ENCODE assay signal across 26 mouse cellular contexts in the genomic region with DNA sequence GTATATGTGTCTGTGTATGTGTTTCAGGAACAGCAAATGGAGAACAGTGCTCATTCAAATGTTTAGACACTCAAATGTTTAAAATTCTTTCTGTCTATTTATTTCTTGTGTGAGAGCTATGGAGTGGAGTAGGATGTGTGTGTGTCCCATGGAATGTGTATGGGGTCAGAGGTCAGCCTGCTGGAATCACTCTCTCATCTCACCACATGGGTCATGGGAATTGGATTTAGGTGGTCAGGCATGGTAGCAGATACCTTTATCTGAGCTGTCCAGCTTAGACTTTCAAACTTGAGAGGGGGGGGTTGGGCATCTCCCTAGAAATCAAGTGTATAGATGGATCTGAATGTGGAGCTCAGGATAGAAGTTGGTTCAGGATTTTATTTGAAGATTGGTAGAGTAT. TPM values are rescaled to one million over a fixed set of nuclear protein-coding genes. Genes with fewer than 3 reads are reported as not detected.
A peak's percentile ranks its signal among the peaks of the same experiment; 100 is the strongest.
DNase-seq lines count a peak whose midpoint lies in the region; ATAC-seq and TF ChIP-seq lines count a peak whose summit lies in the region.
"Had no signal": no experiment of that assay in that cellular context is flagged by ENCODE, and none has a peak within 500 bp of the region (broad histone marks: within the 10 kb centered on the region; RNA-seq: fewer than 3 reads in every experiment).

No protein-coding gene starts in this region.

- H3K27me3 ChIP-seq in kidney, postnatal 0 days (ENCODE audit: insufficient read depth, low read length) = no peaks in the 10 kb centered on the region
- no peaks in the 10 kb centered on the region for H3K27me3 ChIP-seq in kidney, embryonic 15.5 days
- H3K27me3 ChIP-seq in midbrain, embryonic 11.5 days (ENCODE audit: control insufficient read depth, insufficient read depth, low read length) = no peaks in the 10 kb centered on the region
- H3K27me3 ChIP-seq in midbrain, embryonic 10.5 days (ENCODE audit: low read depth, poor library complexity, severe bottlenecking) = no peaks in the 10 kb centered on the region
- H3K27me3 ChIP-seq: embryonic facial prominence, embryonic 13.5 days; forebrain, embryonic 13.5 days; hindbrain, embryonic 13.5 days; intestine, embryonic 15.5 days had no signal

- H3K27ac ChIP-seq in kidney, postnatal 0 days = no peak overlapping the region
- H3K27ac ChIP-seq in kidney, embryonic 15.5 days = no peak overlapping the region
- no peak overlapping the region for H3K27ac ChIP-seq in midbrain, embryonic 11.5 days (ENCODE audit: low read depth, low read length)
- H3K27ac ChIP-seq in midbrain, embryonic 10.5 days (replicated peaks) = no peak overlapping the region
- H3K27ac ChIP-seq: embryonic facial prominence, embryonic 10.5 days; embryonic facial prominence, embryonic 13.5 days; forebrain, embryonic 13.5 days; gastrocnemius, adult 2 months; hindbrain, embryonic 13.5 days; intestine, embryonic 15.5 days had no signal

- no peaks in the 10 kb centered on the region for H3K9me3 ChIP-seq in kidney, postnatal 0 days (replicated peaks; ENCODE audit: low read length)
- no peaks in the 10 kb centered on the region for H3K9me3 ChIP-seq in kidney, embryonic 15.5 days (replicated peaks)
- H3K9me3 ChIP-seq in midbrain, embryonic 11.5 days (ENCODE audit: control insufficient read depth, low read length) = no peaks in the 10 kb centered on the region
- no peaks in the 10 kb centered on the region for H3K9me3 ChIP-seq in midbrain, embryonic 10.5 days (replicated peaks)
- H3K9me3 ChIP-seq: embryonic facial prominence, embryonic 10.5 days; embryonic facial prominence, embryonic 13.5 days; forebrain, embryonic 13.5 days; hindbrain, embryonic 13.5 days; intestine, embryonic 15.5 days had no signal

- H3K4me2 ChIP-seq in kidney, postnatal 0 days (ENCODE audit: low read length) = no peak overlapping the region
- H3K4me2 ChIP-seq in kidney, embryonic 15.5 days = no peak overlapping the region
- no peak overlapping the region for H3K4me2 ChIP-seq in midbrain, embryonic 11.5 days
- H3K4me2 ChIP-seq: embryonic facial prominence, embryonic 13.5 days; forebrain, embryonic 13.5 days; heart, embryonic 11.5 days; hindbrain, embryonic 13.5 days; intestine, embryonic 15.5 days had no signal

- H3K9ac ChIP-seq in kidney, postnatal 0 days (ENCODE audit: low read depth, low read length) = no peak overlapping the region
- H3K9ac ChIP-seq in kidney, embryonic 15.5 days = no peak overlapping the region
- no peak overlapping the region for H3K9ac ChIP-seq in midbrain, embryonic 11.5 days (ENCODE audit: low read length)
- H3K9ac ChIP-seq: embryonic facial prominence, embryonic 13.5 days; forebrain, embryonic 13.5 days; forebrain, postnatal 0 days; hindbrain, embryonic 13.5 days; intestine, embryonic 15.5 days had no signal

- H3K4me1 ChIP-seq in kidney, postnatal 0 days (replicated peaks; ENCODE audit: insufficient read depth, low read length) = no peaks in the 10 kb centered on the region
- H3K4me1 ChIP-seq in kidney, embryonic 15.5 days = peaks cover 24% of the 10 kb centered on the region
- 0 out of 2 replicates have a peak, but pooled peaks cover 2% of the 10 kb centered on the region for H3K4me1 ChIP-seq in midbrain, embryonic 11.5 days (ENCODE audit: control insufficient read depth, insufficient read depth, low read length)
- H3K4me1 ChIP-seq in midbrain, embryonic 10.5 days = peaks cover 8% of the 10 kb centered on the region
- H3K4me1 ChIP-seq: hindbrain, embryonic 13.5 days had no signal

- H3K36me3 ChIP-seq in kidney, postnatal 0 days (ENCODE audit: insufficient read depth, low read length) = no peaks in the 10 kb centered on the region
- H3K36me3 ChIP-seq in kidney, embryonic 15.5 days = no peaks in the 10 kb centered on the region
- H3K36me3 ChIP-seq in midbrain, embryonic 11.5 days (ENCODE audit: control insufficient read depth, insufficient read depth, low read length) = no peaks in the 10 kb centered on the region
- no peaks in the 10 kb centered on the region for H3K36me3 ChIP-seq in midbrain, embryonic 10.5 days
- H3K36me3 ChIP-seq: embryonic facial prominence, embryonic 10.5 days; embryonic facial prominence, embryonic 13.5 days; hindbrain, embryonic 13.5 days; intestine, embryonic 15.5 days had no signal

- peak; percentile 31 for DNase-seq in kidney, postnatal 0 days (ENCODE audit: low spot score)
- DNase-seq in midbrain, embryonic 11.5 days (ENCODE audit: low spot score, missing footprints) = peak; percentile 81
- DNase-seq in midbrain, embryonic 10.5 days (ENCODE audit: low spot score) = no peak
- peak; percentile 57 for DNase-seq in yolk sac, embryonic 10.5 days (ENCODE audit: low spot score)
- DNase-seq in cerebellum, adult 9-10 months = no peak
- DNase-seq: adrenal gland, adult 8-10 months; adrenal gland, postnatal 25 days; cerebellum, adult 11-12 months; cerebellum, adult 8-10 months; cerebellum, postnatal 14 days; embryo, embryonic 11 days; forebrain, postnatal 0 days; gastrocnemius, adult 2 months; gastrocnemius, postnatal 14 days; heart, adult 11 months had no signal

- ATAC-seq in kidney, postnatal 0 days (replicated peaks; ENCODE audit: low FRiP score, low read depth) = no peak
- ATAC-seq in kidney, embryonic 15.5 days (replicated peaks; ENCODE audit: low FRiP score) = no peak
- ATAC-seq in midbrain, embryonic 11.5 days (ENCODE audit: low FRiP score) = no peak
- ATAC-seq: activated CD4-positive, CD25-positive, alpha-beta regulatory T cell, adult 4 months; CD4-positive, CD25-positive, alpha-beta regulatory T cell, adult 4 months; forebrain, embryonic 13.5 days; forebrain, postnatal 0 days; hindbrain, embryonic 16.5 days; intestine, embryonic 15.5 days had no signal

- H3K4me3 ChIP-seq in kidney, postnatal 0 days (replicated peaks; ENCODE audit: low read depth, low read length) = no peak overlapping the region
- no peak overlapping the region for H3K4me3 ChIP-seq in kidney, embryonic 15.5 days (replicated peaks)
- H3K4me3 ChIP-seq in midbrain, embryonic 11.5 days (ENCODE audit: low read depth, low read length) = no peak overlapping the region
- H3K4me3 ChIP-seq in midbrain, embryonic 10.5 days = no peak overlapping the region
- H3K4me3 ChIP-seq: embryonic facial prominence, embryonic 10.5 days; embryonic facial prominence, embryonic 13.5 days; erythroblast, embryonic 14.5 days; forebrain, embryonic 13.5 days; gastrocnemius, adult 2 months; hindbrain, embryonic 13.5 days; intestine, embryonic 15.5 days had no signal

- no peak for TF ChIP-seq CTCF in kidney, postnatal 0 days (IDR thresholded peaks at IDR 0.05; ENCODE audit: low read depth)

RNA-seq across cellular contexts. Expression of a gene that starts 38.8 kb away (rescaled TPM):
- polyA plus RNA-seq in kidney, postnatal 0 days (2015; fragmentation: Nextera tagmentation; extraction: Ambion mirVana) = 15.4 and 16.9 TPM in 2 replicates
- polyA plus RNA-seq in kidney, embryonic 15.5 days (2015; fragmentation: Nextera tagmentation; extraction: Ambion mirVana) = 25.1 and 26.6 TPM in 2 replicates
- polyA plus RNA-seq in midbrain, embryonic 11.5 days (2014; fragmentation: Nextera tagmentation; extraction: Ambion mirVana) = 31.2 and 32.6 TPM in 2 replicates
- polyA plus RNA-seq in midbrain, embryonic 10.5 days (2016; fragmentation: Nextera tagmentation; extraction: Ambion mirVana) = 28.7 and 28.9 TPM in 2 replicates

Comparison
In these comparisons a context has a peak if more than half of its experiments do, and no peak if none do; other contexts are left out.
1. DNase-seq: peak in kidney, postnatal 0 days (single experiment), midbrain, embryonic 11.5 days (single experiment) and yolk sac, embryonic 10.5 days (single experiment); none in midbrain, embryonic 10.5 days (single experiment) and cerebellum, adult 9-10 months (single experiment).